28 mouse cellular contexts compared by ENCODE assay signal in the genomic region with DNA sequence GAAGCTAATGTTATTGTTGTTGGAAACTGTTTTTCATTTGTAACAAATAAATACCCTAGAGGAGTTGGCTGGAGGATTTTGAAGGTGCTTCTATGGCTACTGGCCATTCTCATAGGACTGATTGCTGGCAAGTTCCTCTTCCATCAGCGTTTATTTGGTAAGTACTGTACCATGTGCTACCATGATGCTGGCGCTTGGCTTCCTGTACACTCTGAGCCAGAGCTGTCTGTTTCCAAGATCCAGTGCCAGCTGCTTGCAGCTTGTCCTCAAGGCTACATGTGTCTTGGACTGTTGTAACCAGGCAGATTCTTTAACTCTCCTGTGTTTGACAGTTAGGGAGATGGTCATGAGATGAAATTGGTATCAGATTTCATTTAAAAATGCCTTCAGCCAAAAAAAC. TPM values are rescaled to one million over a fixed set of nuclear protein-coding genes. Genes with fewer than 3 reads are reported as not detected.
DNase-seq lines count a peak whose midpoint lies in the region; ATAC-seq lines count a peak whose summit lies in the region.
"Had no signal": no experiment of that assay in that cellular context is flagged by ENCODE, and none has a peak within 500 bp of the region (broad histone marks: within the 10 kb centered on the region; RNA-seq: fewer than 3 reads in every experiment).

No protein-coding gene starts in this region.

- WGBS in embryonic facial prominence, embryonic 14.5 days, result 72% methylated on average over 2 of the region's 2 CpGs
- WGBS in embryonic facial prominence, embryonic 10.5 days, result 91% methylated on average over 2 of the region's 2 CpGs
- WGBS in embryonic facial prominence, embryonic 15.5 days, result 45% methylated on average over 2 of the region's 2 CpGs

- H3K9me3 ChIP-seq in embryonic facial prominence, embryonic 14.5 days (ENCODE audit: control insufficient read depth, low read length), result 0 out of 2 replicates have a peak, but pooled peaks cover 3% of the 10 kb centered on the region
- H3K9me3 ChIP-seq in embryonic facial prominence, embryonic 10.5 days, result no peaks in the 10 kb centered on the region
- H3K9me3 ChIP-seq in embryonic facial prominence, embryonic 15.5 days (replicated peaks), result no peaks in the 10 kb centered on the region
- H3K9me3 ChIP-seq: embryonic facial prominence, embryonic 13.5 days; forebrain, embryonic 12.5 days; forebrain, embryonic 15.5 days; heart, embryonic 12.5 days; heart, embryonic 15.5 days had no signal

- ATAC-seq in embryonic facial prominence, embryonic 14.5 days (ENCODE audit: low read depth), result no peak
- ATAC-seq in embryonic facial prominence, embryonic 15.5 days (ENCODE audit: insufficient number of reproducible peaks, low FRiP score, low TSS enrichment, low read depth), result 0 out of 2 replicates have a peak, but pooled peaks have one; percentile 51
- ATAC-seq: forebrain, embryonic 15.5 days; hindbrain, postnatal 0 days; inflammation-experienced regulatory T-cells, adult 6 months; intestine, embryonic 16.5 days; Patski had no signal

- DNase-seq in embryonic facial prominence, embryonic 14.5 days (ENCODE audit: low spot score), result peak; percentile 38
- no peak for DNase-seq in embryonic facial prominence, embryonic 10.5 days (ENCODE audit: low spot score)
- DNase-seq in gastrocnemius, postnatal 25 days, result peak; percentile 23
- DNase-seq in gastrocnemius, postnatal 36 days, result no peak
- peak; percentile 14 for DNase-seq in lung, postnatal 10 days
- no peak for DNase-seq in lung, postnatal 4 days
- no peak for DNase-seq in left cerebral cortex, adult 11 months (ENCODE audit: low spot score)
- DNase-seq: adrenal gland, adult 2 months; adrenal gland, postnatal 14 days; cerebellum, adult 11 months; cerebellum, adult 2 months; cerebellum, adult 9-11 months; cerebellum, postnatal 25 days; heart, adult 18-20 months; heart, postnatal 10 days; heart, postnatal 4 days had no signal

- no peaks in the 10 kb centered on the region for H3K27me3 ChIP-seq in embryonic facial prominence, embryonic 14.5 days (replicated peaks; ENCODE audit: control insufficient read depth, insufficient read depth, low read length)
- H3K27me3 ChIP-seq in embryonic facial prominence, embryonic 10.5 days (replicated peaks; ENCODE audit: low read depth, poor library complexity, severe bottlenecking), result no peaks in the 10 kb centered on the region
- no peaks in the 10 kb centered on the region for H3K27me3 ChIP-seq in embryonic facial prominence, embryonic 15.5 days
- H3K27me3 ChIP-seq: embryonic facial prominence, embryonic 13.5 days; heart, embryonic 12.5 days; heart, embryonic 15.5 days; Patski had no signal

- no peaks in the 10 kb centered on the region for H3K36me3 ChIP-seq in embryonic facial prominence, embryonic 14.5 days (ENCODE audit: control insufficient read depth, insufficient read depth, low read length)
- no peaks in the 10 kb centered on the region for H3K36me3 ChIP-seq in embryonic facial prominence, embryonic 10.5 days (replicated peaks)
- H3K36me3 ChIP-seq in embryonic facial prominence, embryonic 15.5 days, result no peaks in the 10 kb centered on the region
- H3K36me3 ChIP-seq: embryonic facial prominence, embryonic 13.5 days; forebrain, embryonic 12.5 days; forebrain, embryonic 15.5 days; heart, embryonic 12.5 days; heart, embryonic 15.5 days had no signal

- intact Hi-C loops in gastrocnemius, postnatal 36 days (cut with DNase I), result no loop called here

- no peaks in the 10 kb centered on the region for H3K4me1 ChIP-seq in embryonic facial prominence, embryonic 14.5 days (ENCODE audit: control insufficient read depth, insufficient read depth, low read length)
- no peaks in the 10 kb centered on the region for H3K4me1 ChIP-seq in embryonic facial prominence, embryonic 10.5 days
- H3K4me1 ChIP-seq in embryonic facial prominence, embryonic 15.5 days, result no peaks in the 10 kb centered on the region
- H3K4me1 ChIP-seq: forebrain, embryonic 12.5 days; heart, embryonic 15.5 days had no signal

- H3K9ac ChIP-seq in embryonic facial prominence, embryonic 14.5 days (ENCODE audit: low read depth, low read length), result no peak overlapping the region
- H3K9ac ChIP-seq in embryonic facial prominence, embryonic 15.5 days, result no peak overlapping the region
- H3K9ac ChIP-seq: embryonic facial prominence, embryonic 13.5 days; forebrain, embryonic 12.5 days; forebrain, embryonic 15.5 days; heart, embryonic 12.5 days; heart, embryonic 15.5 days; hindbrain, embryonic 14.5 days had no signal

- H3K4me2 ChIP-seq in embryonic facial prominence, embryonic 14.5 days (ENCODE audit: low read depth, low read length), result no peak overlapping the region
- H3K4me2 ChIP-seq in embryonic facial prominence, embryonic 15.5 days (replicated peaks), result no peak overlapping the region
- H3K4me2 ChIP-seq: embryonic facial prominence, embryonic 13.5 days; forebrain, embryonic 12.5 days; forebrain, embryonic 15.5 days; heart, embryonic 12.5 days; heart, embryonic 15.5 days; hindbrain, embryonic 14.5 days had no signal

- no peak overlapping the region for H3K27ac ChIP-seq in embryonic facial prominence, embryonic 14.5 days (replicated peaks; ENCODE audit: low read depth, low read length)
- H3K27ac ChIP-seq in embryonic facial prominence, embryonic 10.5 days (replicated peaks), result no peak overlapping the region
- H3K27ac ChIP-seq in embryonic facial prominence, embryonic 15.5 days (replicated peaks), result no peak overlapping the region
- H3K27ac ChIP-seq: embryonic facial prominence, embryonic 13.5 days; forebrain, embryonic 12.5 days; forebrain, embryonic 15.5 days; heart, embryonic 15.5 days; hindbrain, embryonic 14.5 days; hindbrain, postnatal 0 days had no signal

- no peak overlapping the region for H3K4me3 ChIP-seq in embryonic facial prominence, embryonic 14.5 days (ENCODE audit: low read depth, low read length)
- H3K4me3 ChIP-seq in embryonic facial prominence, embryonic 10.5 days, result no peak overlapping the region
- no peak overlapping the region for H3K4me3 ChIP-seq in embryonic facial prominence, embryonic 15.5 days (replicated peaks)
- H3K4me3 ChIP-seq: embryonic facial prominence, embryonic 13.5 days; forebrain, embryonic 12.5 days; forebrain, embryonic 15.5 days; heart, embryonic 12.5 days; heart, embryonic 15.5 days had no signal

RNA-seq across cellular contexts. Expression of gene Tmem117, which starts 9.2 kb away (rescaled TPM):
- polyA plus RNA-seq in embryonic facial prominence, embryonic 14.5 days (2014; fragmentation: Nextera tagmentation; extraction: Ambion mirVana), result 9.6 and 11.1 TPM in 2 replicates
- 0.77 and 0.93 TPM in 2 replicates for polyA plus RNA-seq in embryonic facial prominence, embryonic 10.5 days (2016; fragmentation: Nextera tagmentation; extraction: Ambion mirVana)
- 10 to 100 TPM; 18.2 to 22.8 TPM for total RNA-seq in gastrocnemius, postnatal 25 days (2021)
- 10 to 100 TPM; 21.2 to 21.3 TPM for total RNA-seq in gastrocnemius, postnatal 36 days (2021)
- 8.0 and 9.1 TPM in 2 replicates for polyA plus RNA-seq in embryonic facial prominence, embryonic 15.5 days (2015; fragmentation: Nextera tagmentation; extraction: Ambion mirVana)
- total RNA-seq: common myeloid progenitor, adult 5-6 weeks had no signal

RNA-seq across cellular contexts. Expression of gene Twf1, which starts 48.5 kb away (rescaled TPM):
- polyA plus RNA-seq in embryonic facial prominence, embryonic 14.5 days (2014; fragmentation: Nextera tagmentation; extraction: Ambion mirVana), result 78.3 and 83.1 TPM in 2 replicates
- 66.1 and 68.9 TPM in 2 replicates for polyA plus RNA-seq in embryonic facial prominence, embryonic 10.5 days (2016; fragmentation: Nextera tagmentation; extraction: Ambion mirVana)
- 10 to 100 TPM in 1 of 2 experiments, 1 to 10 TPM in 1; 9.6 to 10.5 TPM for total RNA-seq in gastrocnemius, postnatal 25 days (2021)
- total RNA-seq in gastrocnemius, postnatal 36 days (2021), result 1 to 10 TPM; 7.2 to 8.0 TPM
- 82.1 and 85.5 TPM in 2 replicates for polyA plus RNA-seq in embryonic facial prominence, embryonic 15.5 days (2015; fragmentation: Nextera tagmentation; extraction: Ambion mirVana)

Comparison
In these comparisons a context has a peak if more than half of its experiments do, and no peak if none do; other contexts are left out.
1. DNase-seq: peak in embryonic facial prominence, embryonic 14.5 days (single experiment), gastrocnemius, postnatal 25 days (single experiment) and lung, postnatal 10 days (single experiment); none in embryonic facial prominence, embryonic 10.5 days (single experiment), gastrocnemius, postnatal 36 days (0 of 2), lung, postnatal 4 days (0 of 2) and left cerebral cortex, adult 11 months (single experiment).